Mouse (Mus musculus) bone marrow macrophage, adult 2 months (primary cell): ENCODE measurements around the gene Zfp69.

Experiments
- CTCF ChIP-seq: IDR thresholded peaks from 2 replicates; pipeline ENCODE4 v1.5.1; 2012; ENCODE audit warnings: low read depth, mild to moderate bottlenecking, low read length, moderate library complexity
- POLR2A ChIP-seq: IDR thresholded peaks from 2 replicates; pipeline ENCODE4 v1.6.1; 2012; ENCODE audit warnings: mild to moderate bottlenecking, low read depth, low read length, borderline replicate concordance

DNA sequence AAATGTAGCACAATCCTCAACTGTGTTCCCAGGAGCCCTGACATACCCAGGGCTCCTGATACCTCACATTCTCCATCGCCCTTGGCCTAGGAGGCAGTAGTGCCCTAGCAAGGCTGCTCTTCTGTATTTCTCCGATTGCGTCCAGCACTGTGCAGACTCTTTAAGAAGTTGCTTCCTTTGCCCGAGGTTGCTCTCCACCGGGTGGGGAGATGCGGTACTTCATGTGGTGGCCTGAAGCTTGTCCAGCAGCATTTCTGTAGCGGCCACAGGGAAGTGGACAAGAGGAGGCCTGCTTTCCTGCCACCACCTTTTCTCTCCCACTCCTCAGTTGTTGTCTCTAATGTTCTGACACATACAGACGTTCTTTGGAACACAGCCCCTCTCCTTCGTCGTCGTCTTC is 56.9 kb downstream of the Zfp69 start:
- TF ChIP-seq CTCF = no peak
- TF ChIP-seq POLR2A = no peak
